Comparison of ENCODE assay signal across 7 mouse cellular contexts in genomic region chr10:53397846-53398539, GRCm38 (mm10). TPM values are rescaled to one million over a fixed set of nuclear protein-coding genes. Genes with fewer than 3 reads are reported as not detected.
DNase-seq lines count a peak whose midpoint lies in the region; ATAC-seq and TF ChIP-seq lines count a peak whose summit lies in the region.

No protein-coding gene starts in this region.

- DNase-seq in lung, adult 2 months = no peak
- no peak for DNase-seq in lung, adult 18-20 months
- no peak for DNase-seq in liver, embryonic 14.5 days (ENCODE audit: low read depth in 3 of 3, low spot score in 3 of 3)
- no peak for DNase-seq in urinary bladder, postnatal 36 days (ENCODE audit: low spot score in 2 of 2)
- no peak for DNase-seq in layer of hippocampus, postnatal 14 days (ENCODE audit: low spot score in 2 of 2)

- peaks cover 6% of the 10 kb centered on the region for H3K4me1 ChIP-seq in lung, adult 2 months (ENCODE audit: control insufficient read depth, insufficient read depth, low read length)
- peaks cover 15% of the 10 kb centered on the region for H3K4me1 ChIP-seq in forebrain, embryonic 13.5 days
- H3K4me1 ChIP-seq in liver, embryonic 14.5 days (replicated peaks; ENCODE audit: control insufficient read depth in 2 of 2, insufficient read depth in 2 of 2, low read length in 1 of 2) = no peaks in the 10 kb centered on the region
- H3K4me1 ChIP-seq in stomach, embryonic 14.5 days (ENCODE audit: control insufficient read depth, insufficient read depth, low read length) = no peaks in the 10 kb centered on the region; the same call in 1 of the 2 replicates

- no peak for TF ChIP-seq CTCF in lung, adult 2 months (IDR thresholded peaks at IDR 0.05; ENCODE audit: insufficient read depth, low read length)
- no peak for TF ChIP-seq CTCF in liver, embryonic 14.5 days (IDR thresholded peaks at IDR 0.05; ENCODE audit: low read depth)

- no peaks in the 10 kb centered on the region for H3K36me3 ChIP-seq in forebrain, embryonic 13.5 days (ENCODE audit: poor library complexity, severe bottlenecking)
- no peaks in the 10 kb centered on the region for H3K36me3 ChIP-seq in liver, embryonic 14.5 days (replicated peaks; ENCODE audit: control insufficient read depth, insufficient read depth, low read depth)
- H3K36me3 ChIP-seq in stomach, embryonic 14.5 days (ENCODE audit: control insufficient read depth, insufficient read depth, low read length) = no peaks in the 10 kb centered on the region

- no peak overlapping the region for H3K9ac ChIP-seq in forebrain, embryonic 13.5 days
- no peak overlapping the region for H3K9ac ChIP-seq in liver, embryonic 14.5 days (replicated peaks)
- no peak overlapping the region for H3K9ac ChIP-seq in stomach, embryonic 14.5 days (replicated peaks; ENCODE audit: low read depth, low read length)

- no peak for TF ChIP-seq POLR2A in lung, adult 2 months (IDR thresholded peaks at IDR 0.05; ENCODE audit: borderline replicate concordance, extremely low read depth, low read depth, low read length)

- WGBS in lung, adult 2 months = 22% methylated on average over 10 of the region's 10 CpGs
- 55% methylated on average over 10 of the region's 10 CpGs for WGBS in forebrain, embryonic 13.5 days
- 46% methylated on average over 10 of the region's 10 CpGs for WGBS in liver, embryonic 14.5 days (ENCODE audit: insufficient replicate concordance)
- 46% methylated on average over 10 of the region's 10 CpGs for WGBS in stomach, embryonic 14.5 days

- no peak for TF ChIP-seq EP300 in liver, embryonic 14.5 days (IDR thresholded peaks at IDR 0.05; ENCODE audit: low read depth)

- no peaks in the 10 kb centered on the region for H3K27me3 ChIP-seq in forebrain, embryonic 13.5 days
- no peaks in the 10 kb centered on the region for H3K27me3 ChIP-seq in liver, embryonic 14.5 days (ENCODE audit: control insufficient read depth, insufficient read depth, low read length)
- no peaks in the 10 kb centered on the region for H3K27me3 ChIP-seq in stomach, embryonic 14.5 days (ENCODE audit: control insufficient read depth, insufficient read depth, low read length)

- H3K27ac ChIP-seq in forebrain, embryonic 13.5 days = peak overlapping the region; percentile 59; the same call in 1 of the 2 replicates
- H3K27ac ChIP-seq in liver, embryonic 14.5 days = no peak overlapping the region
- peak overlapping the region; percentile 69 for H3K27ac ChIP-seq in stomach, embryonic 14.5 days (ENCODE audit: low read length)

- no peaks in the 10 kb centered on the region for H3K9me3 ChIP-seq in forebrain, embryonic 13.5 days (replicated peaks)
- no peaks in the 10 kb centered on the region for H3K9me3 ChIP-seq in liver, embryonic 14.5 days (ENCODE audit: control insufficient read depth, low read length)
- no peaks in the 10 kb centered on the region for H3K9me3 ChIP-seq in stomach, embryonic 14.5 days (ENCODE audit: control insufficient read depth, low read depth, low read length)

- peak overlapping the region; percentile 35 for H3K4me2 ChIP-seq in forebrain, embryonic 13.5 days
- H3K4me2 ChIP-seq in liver, embryonic 14.5 days (ENCODE audit: low read depth) = peak overlapping the region; percentile 40; the same call in 1 of the 2 replicates
- peak overlapping the region; percentile 36 for H3K4me2 ChIP-seq in stomach, embryonic 14.5 days (replicated peaks; ENCODE audit: low read depth, low read length)

- H3K4me3 ChIP-seq in lung, adult 2 months (replicated peaks; ENCODE audit: extremely low read depth, low read depth, low read length) = peak overlapping the region; percentile 61
- H3K4me3 ChIP-seq in forebrain, embryonic 13.5 days = no peak overlapping the region
- H3K4me3 ChIP-seq in liver, embryonic 14.5 days (ENCODE audit: insufficient read depth in 1 of 2, low read depth in 2 of 2, low read length in 2 of 2) = peak overlapping the region in 1 of 2 experiments; percentile 3; a peak in 1 of 4 replicates
- H3K4me3 ChIP-seq in stomach, embryonic 14.5 days (ENCODE audit: low read depth, low read length) = peak overlapping the region; percentile 6; the same call in 1 of the 2 replicates

- ATAC-seq in forebrain, embryonic 13.5 days = peak; percentile 58; the same call in 1 of the 2 replicates
- no peak for ATAC-seq in liver, embryonic 14.5 days (ENCODE audit: insufficient read depth)
- peak; percentile 62; the same call in 1 of the 2 replicates for ATAC-seq in stomach, embryonic 14.5 days (ENCODE audit: insufficient number of reproducible peaks, insufficient read depth, low FRiP score, low read depth)

RNA-seq across cellular contexts. Expression of gene Cep85l, which starts 18.2 kb away (rescaled TPM):
- polyA plus RNA-seq in lung, adult 2 months (2012; rRNA removed) = 6.5 and 7.5 TPM in 2 replicates
- polyA plus RNA-seq in forebrain, embryonic 13.5 days (2015; fragmentation: Nextera tagmentation; extraction: Ambion mirVana) = 5.6 and 5.9 TPM in 2 replicates
- 1.2 TPM in 2 replicates for polyA plus RNA-seq in liver, embryonic 14.5 days (2012; rRNA removed)
- 1.8 and 1.9 TPM in 2 replicates for polyA plus RNA-seq in liver, embryonic 14.5 days (2014; fragmentation: Nextera tagmentation; extraction: Ambion mirVana)
- 13.7 and 14.1 TPM in 2 replicates for polyA plus RNA-seq in stomach, embryonic 14.5 days (2014; fragmentation: Nextera tagmentation; extraction: Ambion mirVana)
- total RNA-seq in layer of hippocampus, postnatal 14 days (2021) = 10 to 100 TPM; 19.5 to 22.2 TPM
